Mouse (Mus musculus) liver, embryonic 12.5 days (tissue): ENCODE results near the gene Fam228a. TPM values are rescaled to one million over a fixed set of nuclear protein-coding genes. Genes with fewer than 3 reads are reported as not detected.
"Not testable (repeated sequence)": the region's sequence is repeated elsewhere in the genome, so short reads cannot be mapped to it uniquely, and the experiment has no call there.

Source experiments
- ATAC-seq: fragments of 200-750 bp; cut with Nextera tagmentation; 2 replicates; pipeline ENCODE4 v1.8.0; 2017; ENCODE audit warnings: moderate number of reproducible peaks, mild to moderate bottlenecking, moderate library complexity
- H3K27ac ChIP-seq: fragments of 300-500 bp; sonication (generic); 2 replicates; pipeline ENCODE4 v1.5.1; 2016; ENCODE audit warnings: mild to moderate bottlenecking
- H3K27me3 ChIP-seq: fragments of 300-500 bp; sonication (generic); replicated peaks from 2 replicates; pipeline ENCODE4 v1.6.1; 2016; ENCODE audit warnings: mild to moderate bottlenecking, moderate library complexity
- H3K36me3 ChIP-seq: fragments of 300-500 bp; sonication (generic); 2 replicates; pipeline ENCODE4 v1.6.1; 2016; ENCODE audit warnings: mild to moderate bottlenecking, moderate library complexity
- H3K4me1 ChIP-seq: fragments of 300-500 bp; sonication (generic); 2 replicates; pipeline ENCODE4 v1.6.1; 2016
- H3K4me2 ChIP-seq: fragments of 300-500 bp; sonication (generic); 2 replicates; pipeline ENCODE4 v1.6.1; 2016; ENCODE audit warnings: mild to moderate bottlenecking, moderate library complexity
- H3K4me3 ChIP-seq: fragments of 300-500 bp; sonication (generic); 2 replicates; pipeline ENCODE4 v1.5.1; 2016; ENCODE audit warnings: mild to moderate bottlenecking, moderate library complexity
- H3K9ac ChIP-seq: fragments of 300-500 bp; sonication (generic); 2 replicates; pipeline ENCODE4 v1.6.1; 2016; ENCODE audit warnings: mild to moderate bottlenecking, moderate library complexity
- H3K9me3 ChIP-seq: fragments of 300-500 bp; sonication (generic); replicated peaks from 2 replicates; pipeline ENCODE4 v1.6.1; 2016; ENCODE audit warnings: mild to moderate bottlenecking, moderate library complexity
- WGBS: fragments of 180-500 bp; shearing (Covaris S2); methylation state at CpG from one replicate; pipeline ENCODE4 v1.1.7; 2016; ENCODE audit not compliant: insufficient replicate concordance; 5-methylcytosine and 5-hydroxymethylcytosine counted together
- polyA plus RNA-seq: library from polyadenylated mRNA; unstranded; fragments of >200 nt; fragmentation: Nextera tagmentation; extraction: Ambion mirVana; gene quantifications from 2 replicates; pipeline ENCODE4 v1.2.1, GENCODE M21; 2016

Gene Fam228a
- polyA plus RNA-seq, 1 experiment from 2014 or later = 0.20 TPM

DNA sequence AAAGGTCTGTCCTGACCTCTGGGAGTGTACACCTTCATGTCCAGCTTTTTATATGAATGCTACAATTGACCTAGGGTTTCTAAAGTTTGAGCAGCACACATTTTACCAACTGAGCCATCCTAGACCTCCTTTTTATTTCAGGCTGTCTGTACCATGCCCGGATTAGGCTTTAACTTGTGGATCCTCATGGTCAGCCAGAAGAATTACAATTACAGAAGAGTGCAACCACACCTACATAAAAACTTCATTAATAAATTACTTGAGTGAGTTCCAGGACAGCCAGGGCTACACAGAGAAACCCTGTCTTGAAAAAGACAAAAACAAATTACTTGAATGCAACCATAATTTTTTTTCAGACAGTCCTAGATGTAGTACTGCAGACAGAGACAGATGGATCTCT lies 18.8 kb upstream of the Fam228a start:
- Histone ChIP-seq H3K9me3 (no peaks in the 10 kb centered on the region), H3K4me2 (no peak overlapping the region), H3K36me3 (no peaks in the 10 kb centered on the region), H3K9ac (no peak overlapping the region), H3K4me1 (no peaks in the 10 kb centered on the region), H3K27ac (no peak overlapping the region), H3K27me3 (no peaks in the 10 kb centered on the region), H3K4me3 (no peak overlapping the region)
- 77% methylated on average over 1 of the region's 1 CpGs for WGBS
- no peak for ATAC-seq

DNA sequence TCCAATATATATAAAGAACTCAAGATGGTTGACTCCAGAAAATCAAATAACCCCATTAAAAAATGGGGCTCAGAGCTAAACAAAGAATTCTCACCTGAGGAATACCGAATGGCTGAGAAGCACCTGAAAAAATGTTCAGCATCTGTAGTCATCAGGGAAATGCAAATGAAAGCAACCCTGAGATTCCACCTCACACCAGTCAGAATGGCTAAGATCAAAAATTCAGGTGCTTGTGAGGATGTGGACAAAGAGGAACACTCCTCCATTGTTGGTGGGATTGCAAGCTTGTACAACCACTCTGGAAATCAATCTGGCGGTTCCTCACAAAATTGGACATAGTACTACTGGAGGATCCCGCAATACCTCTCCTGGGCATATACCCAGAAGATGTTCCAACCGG lies 16.2 kb upstream of the Fam228a start:
- not testable (repeated sequence) for H3K4me2 ChIP-seq, H3K36me3 ChIP-seq, H3K4me3 ChIP-seq, H3K27me3 ChIP-seq, H3K9me3 ChIP-seq, ATAC-seq, H3K27ac ChIP-seq, H3K4me1 ChIP-seq, H3K9ac ChIP-seq
- WGBS = 78% methylated on average over 4 of the region's 4 CpGs

DNA sequence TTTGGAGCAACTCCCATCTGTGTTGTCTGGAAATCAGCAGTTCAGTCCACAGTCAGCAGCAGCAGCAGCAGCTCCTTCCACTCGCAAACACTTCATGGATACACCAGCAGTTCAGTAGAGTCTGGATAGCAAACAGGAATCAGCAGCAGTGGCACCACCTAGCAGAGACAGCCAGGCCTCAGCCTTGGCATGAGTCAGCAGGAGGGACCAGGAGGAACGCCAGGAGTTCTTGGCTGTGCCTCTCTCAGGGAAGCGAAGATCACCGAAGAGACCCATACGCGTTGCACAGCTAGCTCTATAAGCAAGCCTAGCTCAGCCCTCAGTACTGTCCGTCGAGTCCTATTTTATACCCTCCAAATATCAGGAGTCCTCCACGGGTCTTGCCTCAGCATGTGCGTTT lies 6.3 kb upstream of the Fam228a start:
- no peaks in the 10 kb centered on the region for H3K36me3 ChIP-seq
- H3K4me2 ChIP-seq = no peak overlapping the region
- ATAC-seq = no peak
- no peaks in the 10 kb centered on the region for H3K9me3 ChIP-seq
- no peaks in the 10 kb centered on the region for H3K27me3 ChIP-seq
- H3K9ac ChIP-seq = no peak overlapping the region
- no peaks in the 10 kb centered on the region for H3K4me1 ChIP-seq
- no peak overlapping the region for H3K4me3 ChIP-seq
- no peak overlapping the region for H3K27ac ChIP-seq
- WGBS = 85% methylated on average over 10 of the region's 10 CpGs

DNA sequence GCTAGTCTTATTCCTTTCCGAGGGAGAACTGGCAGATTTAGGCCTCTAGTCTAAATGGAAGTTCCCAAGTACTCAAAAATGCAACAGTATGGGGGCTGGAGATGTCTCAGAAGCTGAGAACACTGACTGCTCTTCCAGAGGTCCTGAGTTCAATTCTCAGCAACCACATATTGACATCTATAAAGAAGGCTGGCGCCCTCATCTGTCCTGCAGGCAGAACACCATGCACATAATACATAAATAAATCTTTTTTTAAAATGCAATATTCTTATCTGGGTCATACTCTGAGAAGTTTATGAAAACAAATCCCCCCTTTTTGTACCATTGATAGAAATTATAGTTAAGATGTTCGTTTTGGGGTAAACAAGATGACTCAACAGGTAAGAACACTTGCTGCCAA lies 4.0 kb upstream of the Fam228a start:
- Histone ChIP-seq H3K4me1 (no peaks in the 10 kb centered on the region), H3K9me3 (no peaks in the 10 kb centered on the region), H3K4me2 (no peak overlapping the region), H3K27ac (no peak overlapping the region), H3K4me3 (no peak overlapping the region), H3K36me3 (no peaks in the 10 kb centered on the region), H3K27me3 (no peaks in the 10 kb centered on the region), H3K9ac (no peak overlapping the region)
- WGBS = 66% methylated on average over 3 of the region's 3 CpGs
- no peak for ATAC-seq

DNA sequence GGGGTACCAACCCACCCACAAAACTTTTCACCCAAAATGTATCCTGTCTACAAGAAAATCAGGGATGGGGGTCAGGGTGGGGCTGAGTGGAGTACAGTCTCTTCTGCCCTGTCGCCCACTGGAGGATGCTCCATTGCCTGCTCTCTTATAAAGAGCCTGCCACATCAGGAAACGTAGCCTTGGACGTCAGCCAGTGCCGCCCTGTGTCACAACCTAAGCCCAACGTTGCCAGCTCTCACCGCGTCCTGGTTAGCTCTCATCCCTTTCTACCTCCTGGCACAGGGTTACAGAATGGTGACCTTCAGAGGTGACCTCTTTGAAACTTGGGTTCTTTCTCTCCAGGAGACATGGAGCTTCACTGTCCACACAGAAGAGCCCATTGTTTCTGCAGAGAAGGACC lies 2.6 kb upstream of the Fam228a start:
- no peak for ATAC-seq
- Histone ChIP-seq H3K4me2 (no peak overlapping the region), H3K9me3 (no peaks in the 10 kb centered on the region), H3K4me3 (no peak overlapping the region), H3K27me3 (no peaks in the 10 kb centered on the region), H3K36me3 (no peaks in the 10 kb centered on the region), H3K9ac (no peak overlapping the region), H3K27ac (no peak overlapping the region), H3K4me1 (no peaks in the 10 kb centered on the region)
- 71% methylated on average over 7 of the region's 7 CpGs for WGBS

DNA sequence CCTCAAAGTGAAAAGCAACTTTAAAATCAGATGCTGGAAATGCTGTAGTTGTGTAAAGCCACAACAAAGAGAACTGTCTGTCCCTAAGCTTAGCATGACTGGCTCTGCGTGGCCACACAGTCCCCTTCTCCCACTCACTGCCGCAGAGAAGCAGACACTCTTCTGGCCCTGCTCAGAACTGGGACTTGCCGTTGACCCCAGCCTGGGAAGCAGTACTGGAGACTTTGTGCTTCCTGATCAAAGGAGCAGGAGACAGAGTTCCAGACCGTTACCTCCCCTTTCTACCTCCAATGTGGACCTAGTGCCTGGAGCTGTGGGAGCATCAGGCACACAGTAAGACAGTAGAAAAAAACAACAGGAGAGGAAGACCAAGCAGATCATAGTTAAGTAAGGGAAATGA lies 5.9 kb downstream of the Fam228a start:
- Histone ChIP-seq H3K9me3 (no peaks in the 10 kb centered on the region), H3K27ac (no peak overlapping the region), H3K4me1 (no peaks in the 10 kb centered on the region), H3K27me3 (peaks cover 11% of the 10 kb centered on the region; the same call in 1 of the 2 replicates), H3K9ac (no peak overlapping the region), H3K4me3 (no peak overlapping the region), H3K4me2 (no peak overlapping the region), H3K36me3 (no peaks in the 10 kb centered on the region)
- WGBS = 65% methylated on average over 4 of the region's 4 CpGs
- ATAC-seq = no peak

DNA sequence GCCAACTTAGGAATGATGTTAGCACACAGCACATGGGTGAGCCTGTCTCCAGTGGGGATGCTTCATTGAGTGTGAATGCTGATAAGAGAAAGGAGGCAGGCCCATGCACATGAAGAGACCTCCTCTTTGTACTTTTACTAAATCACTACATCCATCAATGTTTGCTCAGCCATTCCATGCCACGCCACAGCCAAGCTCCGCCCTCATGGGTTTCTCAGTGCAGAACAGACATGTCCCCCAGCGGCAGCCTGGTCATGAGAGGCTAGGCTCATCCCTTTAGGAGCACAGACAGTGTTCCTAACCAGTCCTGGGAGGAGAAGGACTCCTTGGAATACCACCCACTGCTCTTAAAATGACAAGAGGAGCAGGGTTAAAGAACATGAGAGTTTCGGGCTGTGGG lies 6.6 kb downstream of the Fam228a start:
- no peak overlapping the region for H3K4me3 ChIP-seq
- H3K9ac ChIP-seq = no peak overlapping the region
- ATAC-seq = no peak
- H3K27me3 ChIP-seq = peaks cover 11% of the 10 kb centered on the region; the same call in 1 of the 2 replicates
- no peaks in the 10 kb centered on the region for H3K4me1 ChIP-seq
- H3K36me3 ChIP-seq = no peaks in the 10 kb centered on the region
- H3K9me3 ChIP-seq = no peaks in the 10 kb centered on the region
- WGBS = 72% methylated on average over 4 of the region's 4 CpGs
- no peak overlapping the region for H3K27ac ChIP-seq
- no peak overlapping the region for H3K4me2 ChIP-seq

DNA sequence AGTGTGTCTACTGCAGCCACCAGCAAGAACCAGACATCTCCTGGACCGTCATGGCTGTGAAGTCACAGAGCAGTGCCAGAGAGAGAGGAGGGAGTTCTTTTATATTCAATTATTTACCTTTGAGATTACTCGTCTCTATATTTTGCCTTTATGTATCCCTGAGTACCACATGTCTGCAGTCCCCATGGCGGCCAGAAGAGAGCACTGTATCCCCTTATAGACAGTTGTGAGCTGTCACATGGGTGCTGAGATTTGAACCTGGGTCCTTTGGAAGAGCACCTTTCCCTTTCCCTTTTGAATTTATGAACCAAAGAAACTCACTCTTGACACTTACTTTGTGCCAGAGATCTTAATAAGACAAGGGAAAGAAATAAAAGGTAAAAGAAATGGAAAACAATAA lies 9.1 kb downstream of the Fam228a start:
- Histone ChIP-seq H3K4me3 (no peak overlapping the region), H3K36me3 (no peaks in the 10 kb centered on the region), H3K4me1 (no peaks in the 10 kb centered on the region), H3K9ac (no peak overlapping the region), H3K27ac (no peak overlapping the region), H3K27me3 (0 out of 2 replicates have a peak, but pooled peaks cover 6% of the 10 kb centered on the region), H3K4me2 (no peak overlapping the region), H3K9me3 (no peaks in the 10 kb centered on the region)
- ATAC-seq = no peak
- WGBS = 77% methylated on average over 3 of the region's 3 CpGs

DNA sequence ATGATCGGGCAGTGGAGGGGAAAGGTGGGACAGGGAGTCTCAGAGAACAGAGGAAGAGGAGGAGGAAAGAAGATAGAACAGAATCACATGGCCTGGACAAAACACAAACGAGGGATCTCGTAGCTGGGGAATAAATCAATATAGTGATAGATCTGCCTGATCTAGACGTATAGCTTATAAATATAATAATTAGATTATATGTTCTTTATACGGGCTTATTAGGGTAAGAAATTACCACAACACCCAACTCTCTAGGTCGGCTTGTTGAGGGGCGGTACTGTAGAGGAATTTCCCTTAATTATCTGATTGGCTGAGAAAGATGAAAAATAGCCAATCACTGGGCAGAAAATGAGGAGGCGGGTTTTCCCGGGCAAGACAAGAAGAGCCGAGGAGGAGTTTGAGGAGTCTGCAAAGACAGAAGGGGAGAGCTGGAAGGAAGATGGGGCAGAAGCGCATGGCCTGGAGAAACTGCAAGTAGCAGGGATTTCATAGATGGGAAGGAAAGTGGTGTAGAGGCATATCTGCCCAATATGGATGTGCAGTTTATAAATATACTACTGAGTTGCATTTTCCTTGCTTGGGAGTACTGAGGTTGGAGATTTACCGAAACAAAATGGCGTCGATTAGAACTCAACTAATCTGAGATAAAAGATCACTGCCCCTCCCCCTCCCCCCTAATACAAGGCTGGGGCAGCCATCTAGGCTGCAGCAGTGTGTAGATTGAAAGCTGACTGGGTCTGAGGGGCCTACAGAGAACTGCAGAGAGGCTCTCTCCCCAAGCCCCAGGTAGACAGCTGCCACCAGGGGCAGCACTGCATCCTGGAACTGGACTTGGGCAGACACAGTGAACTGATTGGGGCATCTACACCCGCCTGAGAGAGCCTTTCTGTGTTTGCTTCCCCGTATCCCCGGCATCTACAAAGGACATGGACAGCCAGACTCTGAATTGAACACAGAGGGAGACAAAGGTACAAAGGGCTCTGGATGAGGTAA lies 18.2 kb downstream of the Fam228a start:
- peak overlapping the region; percentile 46 for H3K4me3 ChIP-seq
- peaks cover 56% of the 10 kb centered on the region for H3K4me1 ChIP-seq
- WGBS = 43% methylated on average over 17 of the region's 17 CpGs
- H3K9ac ChIP-seq = peak overlapping the region; percentile 45
- H3K36me3 ChIP-seq = no peaks in the 10 kb centered on the region
- H3K9me3 ChIP-seq = no peaks in the 10 kb centered on the region
- peak; percentile 74 for ATAC-seq
- peak overlapping the region; percentile 66 for H3K4me2 ChIP-seq
- 0 out of 2 replicates have a peak, but pooled peaks cover 3% of the 10 kb centered on the region for H3K27me3 ChIP-seq
- H3K27ac ChIP-seq = peak overlapping the region; percentile 76

DNA sequence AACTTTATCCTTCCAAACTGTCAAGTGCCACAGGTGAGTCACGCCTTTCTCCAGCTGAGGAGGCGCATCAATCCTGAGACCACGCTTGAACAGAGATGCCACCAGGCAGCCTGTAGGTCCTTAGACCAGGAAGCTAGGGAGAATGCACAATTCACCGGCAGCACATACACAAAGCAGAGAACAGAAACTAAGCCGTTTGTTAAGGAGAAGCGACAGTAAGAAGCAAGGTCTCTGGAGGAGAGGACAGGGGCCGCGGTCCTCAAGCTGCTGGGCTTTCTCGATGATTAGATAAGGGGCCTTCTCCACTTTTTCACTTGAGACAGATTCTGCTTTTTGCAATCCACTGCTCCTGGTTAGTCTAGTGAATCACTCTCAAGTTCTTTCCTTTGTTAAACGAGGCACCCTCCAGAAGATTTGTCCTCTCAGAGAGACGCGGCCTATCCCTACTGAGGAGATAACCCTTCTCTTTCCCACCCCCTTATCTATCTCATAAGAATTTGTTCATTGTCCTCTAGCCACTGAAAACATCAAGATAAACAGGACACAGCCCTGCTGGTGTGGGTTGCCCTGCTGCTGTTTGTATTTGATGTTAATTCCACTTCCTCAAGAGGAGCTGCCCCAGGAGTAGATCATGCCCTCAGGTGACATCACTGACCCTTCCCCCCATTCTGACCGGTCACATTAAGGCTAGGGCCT lies 19.0 kb downstream of the Fam228a start:
- peak overlapping the region; percentile 45 for H3K9ac ChIP-seq
- H3K4me3 ChIP-seq = peak overlapping the region; percentile 46
- peak overlapping the region; percentile 76 for H3K27ac ChIP-seq
- 23% methylated on average over 13 of the region's 13 CpGs for WGBS
- no peaks in the 10 kb centered on the region for H3K36me3 ChIP-seq
- no peaks in the 10 kb centered on the region for H3K9me3 ChIP-seq
- H3K4me2 ChIP-seq = peak overlapping the region; percentile 66
- peak; percentile 10 for ATAC-seq
- 0 out of 2 replicates have a peak, but pooled peaks cover 3% of the 10 kb centered on the region for H3K27me3 ChIP-seq
- peaks cover 65% of the 10 kb centered on the region for H3K4me1 ChIP-seq

DNA sequence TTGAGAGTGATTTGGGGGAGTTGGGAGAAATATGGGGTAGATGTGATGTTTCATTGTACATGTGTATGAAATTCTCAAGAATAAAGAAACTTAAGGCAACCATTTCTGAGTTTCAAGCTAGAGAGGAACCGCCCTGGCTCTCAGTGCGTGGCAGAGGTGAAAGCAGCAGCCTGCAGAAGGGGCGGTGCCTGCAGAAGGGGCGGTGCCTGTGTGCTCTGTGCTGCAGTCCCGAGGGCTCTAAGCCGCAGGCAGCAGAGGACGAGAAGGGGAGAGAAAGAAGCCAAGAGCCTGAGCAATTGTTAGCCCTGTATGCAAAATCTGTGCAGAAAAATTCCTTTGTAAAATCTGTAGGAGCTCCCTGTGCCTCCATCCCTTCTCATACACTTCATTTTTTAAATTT lies 20.8 kb downstream of the Fam228a start:
- peak; percentile 90 for ATAC-seq
- WGBS = 5% methylated on average over 7 of the region's 7 CpGs
- H3K36me3 ChIP-seq = peaks cover 10% of the 10 kb centered on the region
- no peak overlapping the region for H3K4me3 ChIP-seq
- peak overlapping the region; percentile 55; the same call in 1 of the 2 replicates for H3K9ac ChIP-seq
- no peaks in the 10 kb centered on the region for H3K9me3 ChIP-seq
- H3K27me3 ChIP-seq = 0 out of 2 replicates have a peak, but pooled peaks cover 3% of the 10 kb centered on the region
- H3K4me2 ChIP-seq = peak overlapping the region; percentile 43
- H3K4me1 ChIP-seq = peaks cover 65% of the 10 kb centered on the region
- peak overlapping the region; percentile 70 for H3K27ac ChIP-seq

DNA sequence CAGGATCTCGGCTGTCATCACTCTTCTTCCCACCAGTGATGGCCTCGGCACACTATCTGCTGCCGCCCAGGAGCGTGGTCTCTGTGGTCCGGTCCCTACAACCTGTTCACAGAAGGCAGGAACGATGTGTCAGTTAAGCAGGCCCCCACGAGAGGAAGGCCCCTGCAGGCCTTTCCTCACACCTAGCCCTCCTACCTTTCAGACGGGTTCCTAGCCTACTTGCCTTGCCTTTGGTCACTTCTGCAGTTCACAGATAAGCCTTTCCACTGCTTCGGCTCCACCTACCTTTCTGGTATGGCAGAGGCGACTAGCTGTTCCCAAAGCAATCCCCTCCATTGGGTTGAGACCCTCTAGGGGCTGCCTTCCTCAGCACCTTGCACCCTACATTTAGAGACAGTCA lies 22.6 kb downstream of the Fam228a start:
- WGBS = 25% methylated on average over 10 of the region's 10 CpGs
- peak; percentile 67 for ATAC-seq
- H3K9ac ChIP-seq = no peak overlapping the region
- no peaks in the 10 kb centered on the region for H3K9me3 ChIP-seq
- peaks cover 65% of the 10 kb centered on the region for H3K4me1 ChIP-seq
- H3K4me2 ChIP-seq = peak overlapping the region; percentile 36
- peak overlapping the region; percentile 70 for H3K27ac ChIP-seq
- H3K4me3 ChIP-seq = no peak overlapping the region
- H3K27me3 ChIP-seq = 0 out of 2 replicates have a peak, but pooled peaks cover 3% of the 10 kb centered on the region
- H3K36me3 ChIP-seq = peaks cover 25% of the 10 kb centered on the region
